Mouse (Mus musculus) ES-E14 (cell line): ENCODE measurements at regions not wholly inside any gene's neighbourhood (a gene's known extent, or its start where the extent isn't known, plus 50 kb on each side); places are given as distances from the start of the nearest gene placed in this dataset.

ENCODE experiments used
- DNase-seq: peaks from one replicate; pipeline ENCODE4 v3.0.0-alpha.2; 2013; ENCODE audit warnings: low read depth, low spot score
- H3K27ac ChIP-seq: 2 replicates; pipeline ENCODE4 v1.5.1; 2012; ENCODE audit warnings: low read depth, mild to moderate bottlenecking, low read length, moderate library complexity, mixed read lengths; ENCODE audit not compliant: poor library complexity, insufficient read depth, severe bottlenecking
- H3K36me3 ChIP-seq: 2 replicates; pipeline ENCODE4 v1.6.1; 2012; ENCODE audit warnings: mild to moderate bottlenecking, low read length, moderate library complexity, mixed read lengths; ENCODE audit not compliant: control insufficient read depth, poor library complexity, insufficient read depth, severe bottlenecking
- H3K4me1 ChIP-seq, 2 experiments: fragments of 150-350 bp in 1 of 2; sonication (generic) in 1 of 2; 2 replicates each; pipeline ENCODE4 v1.6.1; 2012; ENCODE audit warnings: low read length in 2 of 2, mild to moderate bottlenecking in 1 of 2, mixed read lengths in 1 of 2; ENCODE audit not compliant: control insufficient read depth in 2 of 2, insufficient read depth in 2 of 2, poor library complexity in 1 of 2
- H3K4me3 ChIP-seq, 2 experiments: fragments of 150-350 bp in 1 of 2; sonication (generic) in 1 of 2; 2 replicates each; pipeline ENCODE4 v1.5.1; 2012; ENCODE audit warnings: low read length in 2 of 2, low read depth in 1 of 2, mild to moderate bottlenecking in 1 of 2, mixed read lengths in 1 of 2; ENCODE audit not compliant: insufficient read depth in 1 of 2, poor library complexity in 1 of 2, severe bottlenecking in 1 of 2
- H3K9ac ChIP-seq: 2 replicates; pipeline ENCODE4 v1.6.1; 2012; ENCODE audit warnings: low read depth, mild to moderate bottlenecking, low read length, mixed read lengths; ENCODE audit not compliant: poor library complexity, insufficient read depth, severe bottlenecking
- H3K9me3 ChIP-seq: fragments of 150-350 bp; sonication (generic); 2 replicates; pipeline ENCODE4 v1.6.1; 2012; ENCODE audit warnings: low read depth, mild to moderate bottlenecking, low read length; ENCODE audit not compliant: control insufficient read depth, insufficient read depth
- CHD2 ChIP-seq: IDR thresholded peaks from 2 replicates; pipeline ENCODE4 v1.6.1; 2014; ENCODE audit warnings: mild to moderate bottlenecking, low read depth, low read length, inconsistent platforms
- HCFC1 ChIP-seq: IDR thresholded peaks from 2 replicates; pipeline ENCODE4 v1.6.1; 2012; ENCODE audit warnings: low read length, inconsistent platforms, borderline replicate concordance; ENCODE audit not compliant: insufficient read depth
- MAFK ChIP-seq: IDR thresholded peaks from 2 replicates; pipeline ENCODE4 v1.6.1; 2014; ENCODE audit warnings: mild to moderate bottlenecking, low read depth, low read length, inconsistent platforms; ENCODE audit not compliant: insufficient read depth
- ZC3H11A ChIP-seq: IDR thresholded peaks from 2 replicates; pipeline ENCODE4 v1.6.1; 2012; ENCODE audit warnings: low read depth, mild to moderate bottlenecking, inconsistent platforms, low read length, borderline replicate concordance
- ZNF384 ChIP-seq: IDR thresholded peaks from 2 replicates; pipeline ENCODE4 v1.6.1; 2012; ENCODE audit warnings: low read depth, low read length, inconsistent platforms
- in situ Hi-C, 2 experiments: fragments of 600-800 bp; cut with MboI; formaldehyde crosslinking; loops; one replicate each; pipeline ENCODE4 v1.15.1; 2025; ENCODE audit warnings: low sequenced_read_pairs in 2 of 2, inconsistent platforms in 1 of 2; ENCODE audit not compliant: unreplicated experiment in 2 of 2

DNA sequence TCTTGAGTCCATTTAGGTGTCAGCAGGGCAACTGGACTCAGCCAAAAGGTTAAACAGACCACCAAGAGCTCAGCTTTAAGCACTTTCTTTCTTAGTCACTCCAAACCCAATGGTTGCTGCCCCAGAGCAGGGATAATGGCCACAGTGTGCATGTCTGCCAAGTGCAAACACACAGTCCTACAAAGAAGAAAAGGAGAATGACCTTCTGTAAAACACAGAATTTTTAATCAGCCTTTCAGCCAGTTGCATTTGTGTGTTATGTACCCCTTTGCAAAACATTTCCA lies 72.9 kb upstream of the Tle4 start:
- Histone ChIP-seq H3K27ac (peak overlapping the region; percentile 71), H3K9me3 (no peaks in the 10 kb centered on the region), H3K4me1 (peaks cover 21 to 25% of the 10 kb centered on the region in 2 experiments), H3K36me3 (no peaks in the 10 kb centered on the region), H3K9ac (no peak overlapping the region), H3K4me3 (no peak overlapping the region)
- DNase-seq = no peak
- TF ChIP-seq MAFK (no peak), ZNF384 (no peak), HCFC1 (no peak), ZC3H11A (no peak), CHD2 (no peak)
- in situ Hi-C loops = no loop called here

DNA sequence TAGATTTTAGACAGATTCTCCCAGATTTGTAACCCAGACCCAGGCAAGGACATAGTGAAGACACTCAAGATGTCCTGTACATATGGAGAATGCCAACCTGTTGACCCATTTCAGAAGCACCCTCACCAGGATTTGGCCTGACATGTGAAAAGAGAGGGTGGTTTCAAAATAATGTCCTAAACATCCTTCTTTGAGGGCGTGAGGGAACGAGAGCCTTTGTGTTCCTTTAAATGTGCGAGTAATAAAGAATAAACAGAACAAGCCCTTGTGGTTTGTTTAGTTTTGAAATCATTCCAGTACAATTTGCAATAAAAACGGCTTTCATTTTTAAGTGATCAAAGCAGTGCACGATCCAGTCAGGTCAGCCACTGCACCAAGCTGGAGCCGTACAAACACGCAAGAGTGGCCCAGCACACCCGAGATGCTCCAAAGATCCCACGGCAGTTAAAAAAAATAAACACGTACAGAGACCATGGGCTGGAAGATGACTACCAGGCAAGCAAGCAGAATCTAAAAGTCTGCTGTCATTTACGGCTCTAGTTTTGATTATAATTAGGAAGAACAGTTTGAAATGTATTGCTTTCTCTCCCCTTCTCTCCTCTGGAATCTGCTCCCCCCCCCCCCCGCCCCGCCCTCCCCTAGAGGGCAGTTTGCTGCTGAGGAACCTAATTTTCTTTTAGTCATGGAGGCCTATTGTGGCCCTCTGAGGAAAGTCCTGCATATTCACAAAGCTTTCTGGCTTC lies 72.4 kb upstream of the Tle4 start:
- H3K4me1 ChIP-seq = peaks cover 21 to 25% of the 10 kb centered on the region in 2 experiments
- H3K9me3 ChIP-seq = no peaks in the 10 kb centered on the region
- no peak overlapping the region for H3K9ac ChIP-seq
- in situ Hi-C loops = no loop called here
- no peaks in the 10 kb centered on the region for H3K36me3 ChIP-seq
- peak overlapping the region in 1 of 2 experiments; percentile 55; a peak in 2 of 4 replicates for H3K4me3 ChIP-seq
- H3K27ac ChIP-seq = peak overlapping the region; percentile 71
- TF ChIP-seq ZNF384 (no peak), HCFC1 (no peak), MAFK (no peak), ZC3H11A (no peak), CHD2 (no peak)
- no peak for DNase-seq

DNA sequence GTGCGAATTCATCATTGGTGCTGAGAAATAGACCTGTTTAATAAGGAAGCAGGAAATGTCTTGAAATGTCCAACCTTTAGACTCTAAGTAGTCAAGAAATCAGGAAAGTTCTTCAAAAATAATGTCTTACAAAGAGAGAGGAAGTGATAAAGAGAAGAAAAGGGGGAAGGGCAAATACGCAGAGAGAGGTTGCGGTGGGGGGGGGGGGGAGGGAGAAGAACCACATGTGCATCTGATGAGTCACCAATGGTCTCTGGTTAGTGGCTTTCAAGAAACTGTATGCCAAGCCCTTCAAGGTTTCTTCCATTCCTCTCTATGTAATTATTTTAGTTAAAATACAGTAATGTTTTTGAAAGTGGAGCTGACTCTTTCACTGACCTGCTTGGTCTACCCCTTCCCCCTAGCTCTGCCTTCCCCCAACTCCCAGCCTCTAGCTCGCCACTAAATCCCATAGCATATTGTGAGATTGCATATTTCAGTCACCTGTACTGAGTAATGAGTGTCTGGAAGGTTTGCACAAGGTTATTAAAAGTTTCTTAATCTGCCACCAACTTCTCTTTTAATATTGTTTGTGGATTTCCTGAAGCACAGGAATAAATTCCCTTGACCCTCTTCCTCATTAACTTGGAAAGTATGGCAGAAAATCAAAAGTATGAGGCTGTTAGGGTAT lies 70.8 kb upstream of the Tle4 start:
- in situ Hi-C loops = no loop called here
- H3K27ac ChIP-seq = no peak overlapping the region
- H3K36me3 ChIP-seq = no peaks in the 10 kb centered on the region
- no peaks in the 10 kb centered on the region for H3K9me3 ChIP-seq
- no peak for DNase-seq
- H3K4me3 ChIP-seq = no peak overlapping the region
- no peak overlapping the region for H3K9ac ChIP-seq
- peaks cover 19 to 22% of the 10 kb centered on the region in 2 experiments for H3K4me1 ChIP-seq
- TF ChIP-seq CHD2 (no peak), MAFK (no peak), ZC3H11A (no peak), ZNF384 (no peak), HCFC1 (no peak)

DNA sequence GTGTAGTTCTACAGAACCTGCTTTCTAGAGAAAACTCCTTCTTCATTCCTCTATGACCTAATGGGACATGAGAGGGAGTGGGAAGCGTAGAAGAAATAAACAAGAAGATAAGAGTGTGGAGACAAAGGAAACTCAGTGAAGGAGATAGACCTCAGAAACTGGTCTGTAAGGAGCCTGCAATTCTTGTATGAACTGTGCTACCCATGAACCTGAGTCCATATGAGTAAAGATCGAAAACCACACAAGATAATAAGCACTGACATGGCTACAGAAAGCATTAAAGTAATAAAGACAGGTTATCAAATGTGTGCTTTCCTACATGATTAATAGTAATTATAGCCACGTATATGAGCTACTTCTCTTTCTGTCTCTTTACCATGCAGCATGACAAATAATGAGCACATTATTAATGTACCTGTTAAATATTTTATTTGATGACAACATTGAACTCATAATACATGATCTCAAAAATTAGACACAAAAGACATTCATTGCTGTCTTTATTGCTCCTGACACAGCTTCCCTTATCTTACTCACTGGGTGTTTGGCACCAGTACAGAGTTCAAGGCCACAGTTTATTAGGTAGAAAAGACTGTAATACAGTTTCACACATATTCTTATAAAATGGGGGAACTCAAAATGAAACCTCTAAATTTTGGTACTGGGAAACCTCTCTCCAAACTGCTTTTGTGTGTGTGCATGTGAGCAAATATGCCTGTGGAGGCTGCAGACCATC lies 67.0 kb upstream of the Tle4 start:
- in situ Hi-C loops = no loop called here

More for the DNA sequence above, 67.0 kb upstream of the Tle4 start:
- Histone ChIP-seq H3K9me3 (no peaks in the 10 kb centered on the region), H3K36me3 (peaks cover 2% of the 10 kb centered on the region; the same call in 1 of the 2 replicates), H3K27ac (peak overlapping the region; percentile 91; the same call in 1 of the 2 replicates), H3K9ac (no peak overlapping the region), H3K4me1 (peaks cover 11 to 20% of the 10 kb centered on the region in 2 experiments), H3K4me3 (no peak overlapping the region)
- TF ChIP-seq ZC3H11A (no peak), ZNF384 (no peak), CHD2 (no peak), HCFC1 (no peak)
- no peak for DNase-seq
